Mouse (Mus musculus): ENCODE results near the gene Pde5a.
A peak's percentile ranks its signal among the peaks of the same experiment; 100 is the strongest.

DNA sequence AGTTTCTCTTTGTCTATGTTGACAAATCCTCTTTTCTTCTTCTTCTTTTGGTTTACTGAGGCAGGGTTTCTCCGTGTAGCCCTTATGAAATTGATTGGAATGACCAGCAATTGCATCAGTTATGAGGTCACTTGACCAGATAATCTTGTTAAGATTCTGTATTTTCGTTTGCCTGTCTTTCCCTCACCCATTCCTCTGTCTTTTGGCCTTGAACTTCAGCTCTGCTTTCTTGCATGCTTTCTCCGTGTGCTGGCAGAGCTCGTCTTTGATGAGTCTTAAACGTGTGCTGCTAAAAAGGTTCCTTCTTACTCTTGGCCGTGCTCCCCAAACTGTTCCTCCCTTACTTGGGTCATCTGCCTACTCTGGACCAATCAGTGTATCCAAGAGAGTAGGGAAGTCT is 5.6 kb downstream of the Pde5a start:
- no peak for TF ChIP-seq POLR2A (IDR thresholded peaks at IDR 0.05; ENCODE audit: control insufficient read depth in 1 of 2, insufficient read depth in 1 of 2, low read depth in 1 of 2, low read length in 2 of 2, poor library complexity in 1 of 2)
- TF ChIP-seq CTCF (IDR thresholded peaks at IDR 0.05 in 2 of 3, conservative IDR thresholded peaks at IDR 0.05 in 1 of 3; ENCODE audit: control insufficient read depth in 1 of 3, insufficient read depth in 1 of 3, low read depth in 2 of 3, low read length in 3 of 3, poor library complexity in 1 of 3, severe bottlenecking in 1 of 3): no peak
- TF ChIP-seq EP300 (IDR thresholded peaks at IDR 0.05; ENCODE audit: low read depth in 1 of 2, low read length in 2 of 2): no peak
- no peak for TF ChIP-seq RAD21 (IDR thresholded peaks at IDR 0.05; ENCODE audit: low read depth, low read length)
- no peak for TF ChIP-seq ETS1 (IDR thresholded peaks at IDR 0.05; ENCODE audit: low read depth, low read length)
- no peak for TF ChIP-seq JUND (IDR thresholded peaks at IDR 0.05; ENCODE audit: low read depth, low read length)
- TF ChIP-seq MAX (IDR thresholded peaks at IDR 0.05; ENCODE audit: low read length): no peak
- no peak for TF ChIP-seq TBP (IDR thresholded peaks at IDR 0.05; ENCODE audit: low read depth, low read length)
- no peak for TF ChIP-seq MYB (IDR thresholded peaks at IDR 0.05; ENCODE audit: low read depth, low read length)
- no peak for TF ChIP-seq TCF12 (IDR thresholded peaks at IDR 0.05; ENCODE audit: low read depth, low read length)
- peak; percentile 52; the same call in 1 of the 2 replicates for TF ChIP-seq USF1 (IDR thresholded peaks at IDR 0.05; ENCODE audit: low read depth, low read length)
- TF ChIP-seq GATA1 (IDR thresholded peaks at IDR 0.05; ENCODE audit: low read depth, low read length): no peak
